Mouse (Mus musculus) intestine, embryonic 16.5 days (tissue): Measurements from ENCODE around the gene Lpp. TPM values are rescaled to one million over a fixed set of nuclear protein-coding genes. Genes with fewer than 3 reads are reported as not detected.

ENCODE experiments used
- ATAC-seq: fragments of 200-750 bp; cut with Nextera tagmentation; 2 replicates; pipeline ENCODE4 v1.8.0; 2017; ENCODE audit warnings: moderate TSS enrichment, moderate library complexity
- H3K27ac ChIP-seq: fragments of 300-500 bp; sonication (generic); 2 replicates; pipeline ENCODE4 v1.5.1; 2014; ENCODE audit warnings: mild to moderate bottlenecking, low read length
- H3K27me3 ChIP-seq: fragments of 300-500 bp; sonication (generic); replicated peaks from 2 replicates; pipeline ENCODE4 v1.6.1; 2014; ENCODE audit warnings: low read length, control low read depth, mixed read lengths; ENCODE audit not compliant: control insufficient read depth, insufficient read depth
- H3K36me3 ChIP-seq: fragments of 300-500 bp; sonication (generic); 2 replicates; pipeline ENCODE4 v1.6.1; 2014; ENCODE audit warnings: low read length, control low read depth; ENCODE audit not compliant: control insufficient read depth, insufficient read depth
- H3K4me1 ChIP-seq: fragments of 300-500 bp; sonication (generic); 2 replicates; pipeline ENCODE4 v1.6.1; 2014; ENCODE audit warnings: low read length, control low read depth, mixed read lengths; ENCODE audit not compliant: control insufficient read depth, insufficient read depth
- H3K4me2 ChIP-seq: fragments of 300-500 bp; sonication (generic); 2 replicates; pipeline ENCODE4 v1.6.1; 2014; ENCODE audit warnings: low read depth, low read length, control low read depth
- H3K4me3 ChIP-seq: fragments of 300-500 bp; sonication (generic); 2 replicates; pipeline ENCODE4 v1.5.1; 2014; ENCODE audit warnings: mild to moderate bottlenecking, low read length
- H3K9ac ChIP-seq: fragments of 300-500 bp; sonication (generic); 2 replicates; pipeline ENCODE4 v1.6.1; 2014; ENCODE audit warnings: low read depth, low read length
- H3K9me3 ChIP-seq: fragments of 300-500 bp; sonication (generic); 2 replicates; pipeline ENCODE4 v1.6.1; 2016; ENCODE audit warnings: low read length, control low read depth; ENCODE audit not compliant: control insufficient read depth
- WGBS: fragments of 180-500 bp; shearing (Covaris S2); extraction: QIAGEN DNeasy Blood & Tissue Kit; methylation state at CpG from one replicate; pipeline ENCODE4 v1.1.7; 2014; 5-methylcytosine and 5-hydroxymethylcytosine counted together
- polyA plus RNA-seq: library from polyadenylated mRNA; unstranded; fragments of >200 nt; fragmentation: Nextera tagmentation; extraction: Ambion mirVana; gene quantifications from 2 replicates; pipeline ENCODE4 v1.2.1, GENCODE M21; 2015

Lpp gene
- 64.7 and 66.5 TPM in 2 replicates for polyA plus RNA-seq

- peak within 1 kb of the TSS; percentile 81 for H3K4me2 ChIP-seq
- peaks cover 33% of the 10 kb centered on the region for H3K4me1 ChIP-seq
- no peaks in the 10 kb centered on the region for H3K9me3 ChIP-seq
- peak within 1 kb of the TSS; percentile 88 for H3K4me3 ChIP-seq
- H3K27ac ChIP-seq: peak within 1 kb of the TSS; percentile 100
- 1% methylated on average over 42 of the region's 42 CpGs for WGBS
- peak; percentile 90 for ATAC-seq
- H3K36me3 ChIP-seq: no peaks in the 10 kb centered on the region
- H3K9ac ChIP-seq: peak within 1 kb of the TSS; percentile 97
- H3K27me3 ChIP-seq: no peaks in the 10 kb centered on the region
Measured at GRCm38 (mm10) chr16:24392651-24393555, at the start of gene Lpp. Gene Lpp, plus strand, starts transcription at chr16:24393507.

GRCm38 (mm10) chr16:24347582-24348411 is 45.5 kb upstream of the Lpp start:
- WGBS: 65% methylated on average over 21 of the region's 21 CpGs
- H3K9me3 ChIP-seq: no peaks in the 10 kb centered on the region
- no peaks in the 10 kb centered on the region for H3K36me3 ChIP-seq
- H3K4me2 ChIP-seq: no peak overlapping the region
- no peak overlapping the region for H3K4me3 ChIP-seq
- H3K4me1 ChIP-seq: no peaks in the 10 kb centered on the region
- ATAC-seq: no peak
- no peaks in the 10 kb centered on the region for H3K27me3 ChIP-seq
- no peak overlapping the region for H3K27ac ChIP-seq
- H3K9ac ChIP-seq: no peak overlapping the region

GRCm38 (mm10) chr16:24350306-24350705 is 43.0 kb upstream of the Lpp start:
- Histone ChIP-seq H3K4me3 (no peak overlapping the region), H3K9ac (no peak overlapping the region), H3K36me3 (no peaks in the 10 kb centered on the region), H3K27ac (no peak overlapping the region), H3K27me3 (no peaks in the 10 kb centered on the region), H3K4me1 (no peaks in the 10 kb centered on the region), H3K4me2 (no peak overlapping the region), H3K9me3 (no peaks in the 10 kb centered on the region)
- 78% methylated on average over 6 of the region's 6 CpGs for WGBS
- ATAC-seq: no peak

GRCm38 (mm10) chr16:24350751-24351150 is 42.6 kb upstream of the Lpp start:
- no peaks in the 10 kb centered on the region for H3K27me3 ChIP-seq
- no peak overlapping the region for H3K9ac ChIP-seq
- 64% methylated on average over 6 of the region's 6 CpGs for WGBS
- H3K4me1 ChIP-seq: no peaks in the 10 kb centered on the region
- ATAC-seq: no peak
- no peak overlapping the region for H3K4me2 ChIP-seq
- no peaks in the 10 kb centered on the region for H3K9me3 ChIP-seq
- no peaks in the 10 kb centered on the region for H3K36me3 ChIP-seq
- H3K27ac ChIP-seq: no peak overlapping the region
- no peak overlapping the region for H3K4me3 ChIP-seq

GRCm38 (mm10) chr16:24351811-24352210 is 41.5 kb upstream of the Lpp start:
- H3K4me3 ChIP-seq: no peak overlapping the region
- H3K9ac ChIP-seq: no peak overlapping the region
- no peak overlapping the region for H3K27ac ChIP-seq
- H3K36me3 ChIP-seq: no peaks in the 10 kb centered on the region
- no peaks in the 10 kb centered on the region for H3K9me3 ChIP-seq
- WGBS: 97% methylated on average over 1 of the region's 1 CpGs
- H3K27me3 ChIP-seq: no peaks in the 10 kb centered on the region
- no peaks in the 10 kb centered on the region for H3K4me1 ChIP-seq
- ATAC-seq: no peak
- H3K4me2 ChIP-seq: no peak overlapping the region

- no peak for ATAC-seq
- Histone ChIP-seq H3K9me3 (no peaks in the 10 kb centered on the region), H3K4me2 (no peak overlapping the region), H3K4me3 (no peak overlapping the region), H3K4me1 (no peaks in the 10 kb centered on the region), H3K36me3 (no peaks in the 10 kb centered on the region), H3K9ac (no peak overlapping the region), H3K27ac (no peak overlapping the region), H3K27me3 (no peaks in the 10 kb centered on the region)
- 19% methylated on average over 3 of the region's 3 CpGs for WGBS
Measured at GRCm38 (mm10) chr16:24353816-24354215, 39.5 kb upstream of the Lpp start.

GRCm38 (mm10) chr16:24361667-24362066 is 31.6 kb upstream of the Lpp start:
- ATAC-seq: no peak
- Histone ChIP-seq H3K4me3 (no peak overlapping the region), H3K36me3 (no peaks in the 10 kb centered on the region), H3K27ac (no peak overlapping the region), H3K9ac (no peak overlapping the region), H3K4me2 (no peak overlapping the region), H3K27me3 (no peaks in the 10 kb centered on the region), H3K4me1 (no peaks in the 10 kb centered on the region), H3K9me3 (no peaks in the 10 kb centered on the region)
- 89% methylated on average over 1 of the region's 1 CpGs for WGBS

GRCm38 (mm10) chr16:24364030-24364687 is 29.1 kb upstream of the Lpp start:
- 60% methylated on average over 7 of the region's 7 CpGs for WGBS
- Histone ChIP-seq H3K9me3 (no peaks in the 10 kb centered on the region), H3K27ac (no peak overlapping the region), H3K36me3 (no peaks in the 10 kb centered on the region), H3K9ac (no peak overlapping the region), H3K27me3 (no peaks in the 10 kb centered on the region), H3K4me2 (no peak overlapping the region), H3K4me1 (no peaks in the 10 kb centered on the region), H3K4me3 (no peak overlapping the region)
- peak; percentile 78 for ATAC-seq

GRCm38 (mm10) chr16:24365900-24366299 is 27.4 kb upstream of the Lpp start:
- Histone ChIP-seq H3K4me1 (no peaks in the 10 kb centered on the region), H3K27me3 (no peaks in the 10 kb centered on the region), H3K9ac (no peak overlapping the region), H3K4me2 (no peak overlapping the region), H3K27ac (no peak overlapping the region), H3K4me3 (no peak overlapping the region), H3K9me3 (no peaks in the 10 kb centered on the region), H3K36me3 (no peaks in the 10 kb centered on the region)
- no peak for ATAC-seq
- 86% methylated on average over 4 of the region's 4 CpGs for WGBS
